Mouse (Mus musculus) lung, embryonic 15.5 days (tissue): ENCODE results near the gene Alg12. TPM values are rescaled to one million over a fixed set of nuclear protein-coding genes. Genes with fewer than 3 reads are reported as not detected.

Experiments
- ATAC-seq: fragments of 200-750 bp; cut with Nextera tagmentation; 2 replicates; pipeline ENCODE4 v1.8.0; 2017; ENCODE audit warnings: moderate number of reproducible peaks, borderline replicate concordance; ENCODE audit not compliant: low FRiP score, low TSS enrichment; ENCODE audit errors: extremely low read depth
- H3K27ac ChIP-seq: fragments of 300-500 bp; sonication (generic); 2 replicates; pipeline ENCODE4 v1.5.1; 2015; ENCODE audit warnings: moderate library complexity, mild to moderate bottlenecking, inconsistent platforms
- H3K27me3 ChIP-seq: fragments of 300-500 bp; sonication (generic); 2 replicates; pipeline ENCODE4 v1.6.1; 2015; ENCODE audit warnings: inconsistent platforms
- H3K36me3 ChIP-seq: fragments of 300-500 bp; sonication (generic); 2 replicates; pipeline ENCODE4 v1.6.1; 2015; ENCODE audit warnings: inconsistent platforms
- H3K4me1 ChIP-seq: fragments of 300-500 bp; sonication (generic); 2 replicates; pipeline ENCODE4 v1.6.1; 2015; ENCODE audit warnings: inconsistent platforms
- H3K4me2 ChIP-seq: fragments of 300-500 bp; sonication (generic); 2 replicates; pipeline ENCODE4 v1.6.1; 2015; ENCODE audit warnings: inconsistent platforms, mild to moderate bottlenecking, moderate library complexity
- H3K4me3 ChIP-seq: fragments of 300-500 bp; sonication (generic); 2 replicates; pipeline ENCODE4 v1.5.1; 2015; ENCODE audit warnings: mild to moderate bottlenecking, inconsistent platforms
- H3K9ac ChIP-seq: fragments of 300-500 bp; sonication (generic); 2 replicates; pipeline ENCODE4 v1.6.1; 2015; ENCODE audit warnings: inconsistent platforms
- H3K9me3 ChIP-seq: fragments of 300-500 bp; sonication (generic); 2 replicates; pipeline ENCODE4 v1.6.1; 2016; ENCODE audit warnings: inconsistent platforms
- WGBS: fragments of 180-500 bp; shearing (Covaris S2); methylation state at CpG from one replicate; pipeline ENCODE4 v1.1.7; 2015; 5-methylcytosine and 5-hydroxymethylcytosine counted together
- polyA plus RNA-seq: library from polyadenylated mRNA; unstranded; fragments of >200 nt; fragmentation: Nextera tagmentation; extraction: Ambion mirVana; gene quantifications from 2 replicates; pipeline ENCODE4 v1.2.1, GENCODE M21; 2015

The Alg12 gene
- polyA plus RNA-seq, 1 experiment from 2014 or later = 14.4 TPM

DNA sequence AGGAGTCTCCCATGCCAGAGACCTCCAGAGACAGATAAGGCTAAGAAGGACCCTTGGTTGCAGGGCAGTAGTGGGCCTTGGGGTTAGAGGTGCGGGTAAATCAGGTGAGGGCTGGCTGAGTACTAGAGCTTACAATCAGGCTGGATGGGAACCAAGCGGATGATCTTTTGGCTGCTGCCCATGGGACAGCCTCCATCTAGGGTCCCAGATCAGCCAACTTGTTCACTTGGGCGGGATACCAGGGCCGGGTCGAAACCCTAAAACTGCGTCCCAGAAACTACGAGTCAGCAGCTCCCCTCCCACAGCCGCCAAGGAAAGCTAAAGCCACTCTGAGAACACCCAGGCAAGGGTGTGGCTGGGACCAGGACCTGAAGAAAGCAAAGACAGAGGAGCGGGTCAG, 34.0 kb upstream of the Alg12 start:
- Histone ChIP-seq H3K4me1 (peaks cover 52% of the 10 kb centered on the region), H3K36me3 (no peaks in the 10 kb centered on the region), H3K4me2 (no peak overlapping the region), H3K27ac (no peak overlapping the region), H3K27me3 (no peaks in the 10 kb centered on the region), H3K9me3 (no peaks in the 10 kb centered on the region), H3K4me3 (no peak overlapping the region), H3K9ac (no peak overlapping the region)
- WGBS = 88% methylated on average over 9 of the region's 9 CpGs
- no peak for ATAC-seq

DNA sequence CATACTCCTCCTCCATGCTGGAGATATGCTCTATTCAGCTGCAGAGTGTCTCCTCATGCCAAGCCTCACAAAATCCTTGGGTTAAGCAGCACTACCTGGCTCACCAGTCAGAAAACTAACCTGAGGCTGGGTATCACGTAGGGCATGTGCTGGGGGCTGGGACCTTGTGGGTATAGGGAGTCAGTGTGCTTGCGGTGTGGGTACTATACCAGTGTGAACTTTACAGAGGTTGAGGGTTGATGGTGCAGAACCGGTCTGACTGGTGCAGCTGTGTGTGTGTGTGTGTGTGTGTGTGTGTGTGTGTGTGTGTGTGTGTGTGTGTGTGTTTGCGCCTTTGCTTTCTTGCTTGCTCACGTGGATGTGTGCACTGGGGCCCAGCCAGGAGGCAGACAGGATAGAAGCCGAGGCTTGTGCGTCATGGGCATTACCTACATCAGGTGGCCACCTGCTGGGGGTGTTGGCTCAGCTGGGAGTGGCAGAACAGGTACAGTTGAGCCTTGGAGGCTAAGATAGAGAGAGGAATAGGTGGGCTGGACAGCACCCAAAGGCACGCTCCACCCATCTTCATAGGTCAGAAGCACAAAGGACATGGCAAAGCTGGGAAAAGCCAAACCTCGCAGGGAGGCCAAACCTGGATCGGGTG, 32.5 kb upstream of the Alg12 start:
- Histone ChIP-seq H3K9ac (no peak overlapping the region), H3K4me2 (peak overlapping the region; percentile 9; the same call in 1 of the 2 replicates), H3K4me3 (no peak overlapping the region), H3K4me1 (peaks cover 51% of the 10 kb centered on the region), H3K27me3 (no peaks in the 10 kb centered on the region), H3K36me3 (no peaks in the 10 kb centered on the region), H3K27ac (peak overlapping the region; percentile 95), H3K9me3 (no peaks in the 10 kb centered on the region)
- WGBS = 66% methylated on average over 10 of the region's 10 CpGs
- ATAC-seq = peak; percentile 70

DNA sequence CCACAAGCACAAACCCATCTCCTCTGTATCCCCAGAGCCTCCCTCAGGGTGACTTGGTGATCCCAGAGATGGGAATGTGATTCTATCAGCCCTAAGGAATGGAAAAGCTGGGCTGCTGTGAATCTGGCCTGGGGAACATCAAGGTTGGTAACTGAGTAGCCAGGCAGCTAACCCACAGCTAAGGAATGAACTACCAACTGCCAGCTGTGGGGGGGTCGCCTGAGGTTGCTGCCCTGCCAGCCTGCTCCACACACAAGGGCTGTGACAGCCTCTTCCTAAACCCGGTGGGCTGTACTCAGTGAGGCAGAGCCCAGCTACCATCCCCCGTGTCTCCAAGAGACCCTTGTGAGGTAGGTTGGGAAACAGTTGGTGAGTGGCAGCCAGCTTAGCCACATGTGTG, 32.0 kb upstream of the Alg12 start:
- Histone ChIP-seq H3K4me3 (no peak overlapping the region), H3K9me3 (no peaks in the 10 kb centered on the region), H3K4me2 (peak overlapping the region; percentile 9; the same call in 1 of the 2 replicates), H3K27ac (peak overlapping the region; percentile 95), H3K27me3 (no peaks in the 10 kb centered on the region), H3K4me1 (peaks cover 51% of the 10 kb centered on the region), H3K36me3 (no peaks in the 10 kb centered on the region), H3K9ac (no peak overlapping the region)
- 24% methylated on average over 3 of the region's 3 CpGs for WGBS
- peak; percentile 20 for ATAC-seq

GRCm38 (mm10) chr15:88850146-88850826, 31.2 kb upstream of the Alg12 start:
- peaks cover 43% of the 10 kb centered on the region for H3K4me1 ChIP-seq
- H3K9me3 ChIP-seq = no peaks in the 10 kb centered on the region
- no peaks in the 10 kb centered on the region for H3K27me3 ChIP-seq
- peak overlapping the region; percentile 13; the same call in 1 of the 2 replicates for H3K4me2 ChIP-seq
- WGBS = 34% methylated on average over 10 of the region's 10 CpGs
- peak overlapping the region; percentile 95 for H3K27ac ChIP-seq
- ATAC-seq = peak; percentile 78
- no peak overlapping the region for H3K4me3 ChIP-seq
- no peak overlapping the region for H3K9ac ChIP-seq
- no peaks in the 10 kb centered on the region for H3K36me3 ChIP-seq

DNA sequence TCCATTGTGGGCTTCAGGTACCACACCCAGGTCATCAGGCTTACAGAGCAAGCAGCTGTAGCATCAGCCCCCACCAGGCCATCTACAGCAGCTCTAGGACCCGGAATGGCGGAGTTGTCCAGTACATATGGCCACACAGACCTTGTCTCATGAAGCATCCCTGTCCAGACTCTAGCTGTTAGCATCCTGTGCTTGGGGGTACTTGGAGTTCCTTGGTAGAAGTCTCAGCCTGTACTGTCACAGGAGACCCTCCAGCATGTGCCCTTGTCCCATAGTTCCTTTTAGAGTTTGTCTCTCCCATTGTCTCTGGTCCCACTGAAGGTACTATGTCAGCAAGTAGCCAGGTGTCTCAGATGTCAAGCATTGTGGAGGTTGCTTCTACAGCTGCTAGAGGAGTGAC, 30.5 kb upstream of the Alg12 start:
- Histone ChIP-seq H3K9ac (no peak overlapping the region), H3K9me3 (no peaks in the 10 kb centered on the region), H3K4me3 (no peak overlapping the region), H3K27ac (peak overlapping the region; percentile 95), H3K36me3 (no peaks in the 10 kb centered on the region), H3K4me1 (peaks cover 36% of the 10 kb centered on the region), H3K27me3 (no peaks in the 10 kb centered on the region), H3K4me2 (no peak overlapping the region)
- ATAC-seq = no peak
- WGBS = 83% methylated on average over 2 of the region's 2 CpGs

GRCm38 (mm10) chr15:88848661-88849060, 29.5 kb upstream of the Alg12 start:
- 86% methylated on average over 1 of the region's 1 CpGs for WGBS
- H3K4me1 ChIP-seq = peaks cover 30% of the 10 kb centered on the region
- H3K27ac ChIP-seq = no peak overlapping the region
- no peaks in the 10 kb centered on the region for H3K9me3 ChIP-seq
- no peak for ATAC-seq
- H3K4me3 ChIP-seq = no peak overlapping the region
- no peak overlapping the region for H3K9ac ChIP-seq
- H3K27me3 ChIP-seq = no peaks in the 10 kb centered on the region
- H3K36me3 ChIP-seq = no peaks in the 10 kb centered on the region
- H3K4me2 ChIP-seq = no peak overlapping the region

DNA sequence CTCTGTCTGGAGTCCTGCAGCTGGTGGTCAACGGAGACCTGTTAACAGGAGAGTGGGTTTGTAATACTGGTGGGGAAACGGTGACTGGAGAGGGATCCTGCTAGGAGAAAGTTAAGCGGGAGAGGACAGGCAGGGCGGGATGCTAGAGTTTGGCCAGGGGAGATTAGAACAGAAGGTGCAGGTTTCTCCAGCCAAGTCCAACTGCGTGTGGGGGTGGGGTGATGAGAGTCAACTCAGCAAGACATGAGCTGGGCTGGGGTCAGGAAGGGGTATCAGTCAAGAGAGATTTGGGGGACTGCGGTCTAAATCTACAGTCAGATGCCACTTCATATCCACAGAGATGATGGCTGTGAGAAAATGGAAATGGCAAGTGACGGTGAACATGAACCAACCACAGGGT, 25.8 kb upstream of the Alg12 start:
- no peaks in the 10 kb centered on the region for H3K27me3 ChIP-seq
- H3K4me3 ChIP-seq = no peak overlapping the region
- no peak overlapping the region for H3K27ac ChIP-seq
- 90% methylated on average over 7 of the region's 7 CpGs for WGBS
- no peaks in the 10 kb centered on the region for H3K36me3 ChIP-seq
- no peak overlapping the region for H3K4me2 ChIP-seq
- H3K9ac ChIP-seq = no peak overlapping the region
- H3K9me3 ChIP-seq = no peaks in the 10 kb centered on the region
- no peak for ATAC-seq
- peaks cover 18% of the 10 kb centered on the region for H3K4me1 ChIP-seq

GRCm38 (mm10) chr15:88843486-88844097, 24.5 kb upstream of the Alg12 start:
- Histone ChIP-seq H3K9ac (no peak overlapping the region), H3K36me3 (no peaks in the 10 kb centered on the region), H3K4me2 (no peak overlapping the region), H3K4me3 (no peak overlapping the region), H3K9me3 (no peaks in the 10 kb centered on the region), H3K27me3 (no peaks in the 10 kb centered on the region), H3K4me1 (peaks cover 25% of the 10 kb centered on the region), H3K27ac (peak overlapping the region; percentile 24; the same call in 1 of the 2 replicates)
- ATAC-seq = no peak; the same call in 1 of the 2 replicates
- 27% methylated on average over 8 of the region's 8 CpGs for WGBS

GRCm38 (mm10) chr15:88842300-88842673, 23.2 kb upstream of the Alg12 start:
- 60% methylated on average over 3 of the region's 3 CpGs for WGBS
- Histone ChIP-seq H3K4me2 (no peak overlapping the region), H3K9ac (no peak overlapping the region), H3K36me3 (no peaks in the 10 kb centered on the region), H3K4me3 (no peak overlapping the region), H3K9me3 (no peaks in the 10 kb centered on the region), H3K27ac (no peak overlapping the region), H3K4me1 (peaks cover 34% of the 10 kb centered on the region), H3K27me3 (no peaks in the 10 kb centered on the region)
- ATAC-seq = no peak

GRCm38 (mm10) chr15:88841580-88842299, 22.6 kb upstream of the Alg12 start:
- Histone ChIP-seq H3K4me3 (no peak overlapping the region), H3K9me3 (no peaks in the 10 kb centered on the region), H3K9ac (no peak overlapping the region), H3K27ac (no peak overlapping the region), H3K4me1 (peaks cover 39% of the 10 kb centered on the region), H3K4me2 (no peak overlapping the region), H3K27me3 (no peaks in the 10 kb centered on the region), H3K36me3 (no peaks in the 10 kb centered on the region)
- ATAC-seq = no peak
- 95% methylated on average over 3 of the region's 3 CpGs for WGBS

GRCm38 (mm10) chr15:88841160-88841559, 22.0 kb upstream of the Alg12 start:
- H3K27me3 ChIP-seq = no peaks in the 10 kb centered on the region
- no peak overlapping the region for H3K27ac ChIP-seq
- H3K9ac ChIP-seq = no peak overlapping the region
- 92% methylated on average over 2 of the region's 2 CpGs for WGBS
- H3K4me1 ChIP-seq = peaks cover 42% of the 10 kb centered on the region
- H3K4me2 ChIP-seq = no peak overlapping the region
- ATAC-seq = no peak
- no peaks in the 10 kb centered on the region for H3K36me3 ChIP-seq
- H3K9me3 ChIP-seq = no peaks in the 10 kb centered on the region
- H3K4me3 ChIP-seq = no peak overlapping the region
